Mouse (Mus musculus): ENCODE results near the gene Cited4. TPM values are rescaled to one million over a fixed set of nuclear protein-coding genes. Genes with fewer than 3 reads are reported as not detected.
A peak's percentile ranks its signal among the peaks of the same experiment; 100 is the strongest.

Cited4 gene
- 1.5 and 1.6 TPM in 2 replicates for polyA plus RNA-seq (2015; fragmentation: Nextera tagmentation; extraction: Ambion mirVana)

DNA sequence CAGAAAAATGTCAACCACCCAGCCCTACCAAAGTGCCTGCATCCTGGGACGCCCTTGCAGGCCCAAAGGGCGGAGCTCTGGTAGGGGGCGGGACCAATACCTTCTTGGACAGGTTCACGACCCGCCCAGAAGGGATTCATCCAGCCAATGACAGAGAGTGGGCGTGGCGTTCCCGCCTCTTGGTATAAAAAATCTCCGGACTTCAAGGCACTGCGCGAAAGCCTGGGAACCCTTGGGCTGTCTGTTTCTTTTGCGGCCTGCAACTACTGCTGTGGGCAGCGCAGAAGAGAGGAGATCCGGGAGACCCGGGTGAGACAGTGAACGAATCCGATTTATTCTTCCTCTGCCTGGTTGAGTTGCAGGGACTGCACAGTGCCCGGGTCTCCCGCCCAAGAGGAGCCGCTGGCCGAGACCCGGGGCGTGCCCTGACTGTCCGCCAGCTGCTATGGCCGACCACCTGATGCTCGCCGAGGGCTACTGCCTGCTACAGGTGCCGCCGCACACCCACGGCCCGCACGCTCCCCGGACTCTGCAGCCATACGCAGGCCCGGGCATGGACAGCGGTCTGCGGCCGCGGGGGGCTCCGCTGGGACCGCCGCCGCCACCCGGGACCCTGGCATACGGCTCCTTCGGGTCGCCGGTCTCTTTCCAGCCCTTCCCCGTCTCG lies at the start of gene Cited4:
Cited4 (plus strand) TSS at position 215 of the 667 bp plus-strand sequence.
- H3K9me3 ChIP-seq (ENCODE audit: control insufficient read depth, low read length): no peaks in the 10 kb centered on the region
- peak within 1 kb of the TSS; percentile 64 for H3K4me3 ChIP-seq (ENCODE audit: low read length)
- 1% methylated on average over 50 of the region's 50 CpGs for WGBS
- H3K36me3 ChIP-seq (ENCODE audit: control insufficient read depth, insufficient read depth, low read length): no peaks in the 10 kb centered on the region
- H3K9ac ChIP-seq (ENCODE audit: low read length): peak within 1 kb of the TSS; percentile 63
- H3K27ac ChIP-seq (ENCODE audit: low read length): peak within 1 kb of the TSS; percentile 24
- H3K27me3 ChIP-seq (ENCODE audit: control insufficient read depth, insufficient read depth, low read depth, low read length): peaks cover 18% of the 10 kb centered on the region
- peak within 1 kb of the TSS; percentile 100 for H3K4me2 ChIP-seq (ENCODE audit: low read depth, low read length)
- peaks cover 10% of the 10 kb centered on the region for H3K4me1 ChIP-seq (replicated peaks; ENCODE audit: control insufficient read depth, insufficient read depth, low read length)
- peak; percentile 94 for ATAC-seq (ENCODE audit: low read depth)

DNA sequence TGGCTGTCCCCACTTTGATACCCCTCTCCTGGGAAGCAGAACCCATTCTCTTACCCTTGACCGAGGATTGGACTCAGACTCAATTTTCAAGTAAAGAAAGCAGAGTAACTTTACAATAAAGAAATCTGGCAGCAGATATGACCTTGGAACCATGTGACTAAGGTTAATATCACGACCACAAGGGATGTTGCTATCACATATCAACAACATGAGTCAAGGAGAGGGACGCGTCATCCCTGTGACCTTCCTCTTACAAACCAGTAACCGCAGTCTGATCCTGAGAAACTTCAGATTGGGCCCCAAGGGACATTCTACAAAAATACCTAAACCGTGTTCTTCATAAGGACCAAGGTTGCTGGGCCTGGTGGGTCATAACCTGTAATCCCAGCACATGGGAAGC lies 38.6 kb upstream of the Cited4 start:
- Histone ChIP-seq H3K9me3 (ENCODE audit: control insufficient read depth, low read length) (no peaks in the 10 kb centered on the region), H3K27me3 (ENCODE audit: control insufficient read depth, insufficient read depth, low read depth, low read length) (no peaks in the 10 kb centered on the region)

DNA sequence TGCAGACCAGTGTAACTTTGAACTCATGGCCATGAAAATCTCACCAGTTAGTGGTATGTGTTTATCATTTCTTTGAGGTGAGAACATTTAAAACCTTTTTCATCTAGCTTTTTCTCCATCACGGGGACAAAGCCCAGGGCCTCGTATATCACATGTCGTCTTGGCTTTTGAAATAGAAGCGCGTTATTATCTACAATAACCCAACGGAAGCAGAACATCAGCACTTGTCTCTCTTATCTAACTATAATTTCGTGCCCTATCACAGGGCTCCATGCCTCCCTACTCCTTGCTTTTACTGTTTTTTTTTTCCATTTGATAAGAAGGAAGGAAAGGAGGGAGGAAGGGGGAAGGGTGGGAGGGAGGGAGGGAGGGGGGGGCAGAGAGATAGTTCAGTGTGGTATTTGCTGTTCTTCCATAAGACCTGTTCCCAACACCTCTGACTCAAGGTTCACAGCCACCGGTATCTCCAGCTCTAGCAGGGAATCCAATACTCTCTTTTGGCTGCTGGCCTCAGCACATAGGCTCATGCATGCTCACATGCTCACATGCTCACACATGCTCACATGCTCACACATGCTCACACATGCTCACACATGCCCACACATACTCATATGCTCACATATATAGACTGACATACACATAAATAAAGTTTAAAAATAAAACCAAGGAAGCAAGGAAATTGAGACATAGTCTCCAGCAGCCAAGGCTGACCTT lies 36.0 kb upstream of the Cited4 start:
- WGBS: 39% methylated on average over 8 of the region's 8 CpGs
- no peak overlapping the region for H3K27ac ChIP-seq (ENCODE audit: low read length)
- ATAC-seq (ENCODE audit: low read depth): no peak

More for the DNA sequence above, 38.6 kb upstream of the Cited4 start:
- Histone ChIP-seq H3K27ac (ENCODE audit: low read length) (no peak overlapping the region), H3K9ac (ENCODE audit: low read length) (no peak overlapping the region), H3K4me2 (ENCODE audit: low read depth, low read length) (no peak overlapping the region), H3K4me1 (replicated peaks; ENCODE audit: control insufficient read depth, insufficient read depth, low read length) (no peaks in the 10 kb centered on the region), H3K4me3 (ENCODE audit: low read length) (no peak overlapping the region), H3K36me3 (ENCODE audit: control insufficient read depth, insufficient read depth, low read length) (no peaks in the 10 kb centered on the region)
- 79% methylated on average over 6 of the region's 6 CpGs for WGBS
- ATAC-seq (ENCODE audit: low read depth): no peak

DNA sequence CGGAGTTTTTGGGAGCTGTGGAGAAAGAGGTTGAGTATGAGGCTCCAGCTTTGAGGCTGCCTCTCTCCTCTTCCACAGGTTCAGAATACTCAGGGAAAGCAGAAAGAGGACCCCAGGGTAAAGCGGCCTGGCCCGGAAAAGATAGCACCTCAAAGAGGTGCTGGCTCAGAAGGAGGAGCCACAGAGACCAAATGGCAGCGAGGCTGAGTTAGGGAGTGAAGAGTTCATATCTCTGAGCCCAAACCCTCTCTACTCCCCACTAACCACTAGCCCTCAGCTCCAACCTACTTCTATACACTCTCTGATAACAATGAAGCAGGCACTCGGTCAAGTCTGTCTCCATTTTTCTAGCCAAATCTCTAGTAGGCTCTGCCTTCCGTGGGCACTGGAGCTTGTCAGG lies 34.5 kb upstream of the Cited4 start:
- no peak overlapping the region for H3K4me2 ChIP-seq (ENCODE audit: low read depth, low read length)
- WGBS: 48% methylated on average over 6 of the region's 6 CpGs
- H3K36me3 ChIP-seq (ENCODE audit: control insufficient read depth, insufficient read depth, low read length): no peaks in the 10 kb centered on the region
- no peak for ATAC-seq (ENCODE audit: low read depth)
- no peaks in the 10 kb centered on the region for H3K9me3 ChIP-seq (ENCODE audit: control insufficient read depth, low read length)
- H3K27ac ChIP-seq (ENCODE audit: low read length): no peak overlapping the region
- H3K9ac ChIP-seq (ENCODE audit: low read length): no peak overlapping the region
- no peaks in the 10 kb centered on the region for H3K4me1 ChIP-seq (replicated peaks; ENCODE audit: control insufficient read depth, insufficient read depth, low read length)
- no peak overlapping the region for H3K4me3 ChIP-seq (ENCODE audit: low read length)
- no peaks in the 10 kb centered on the region for H3K27me3 ChIP-seq (ENCODE audit: control insufficient read depth, insufficient read depth, low read depth, low read length)

More for the DNA sequence above, 36.0 kb upstream of the Cited4 start:
- Histone ChIP-seq H3K4me1 (replicated peaks; ENCODE audit: control insufficient read depth, insufficient read depth, low read length) (no peaks in the 10 kb centered on the region), H3K9ac (ENCODE audit: low read length) (no peak overlapping the region), H3K4me3 (ENCODE audit: low read length) (no peak overlapping the region), H3K9me3 (ENCODE audit: control insufficient read depth, low read length) (no peaks in the 10 kb centered on the region), H3K4me2 (ENCODE audit: low read depth, low read length) (no peak overlapping the region), H3K36me3 (ENCODE audit: control insufficient read depth, insufficient read depth, low read length) (no peaks in the 10 kb centered on the region), H3K27me3 (ENCODE audit: control insufficient read depth, insufficient read depth, low read depth, low read length) (no peaks in the 10 kb centered on the region)

GRCm38 (mm10) chr4:120635351-120635750 lies 31.0 kb upstream of the Cited4 start:
- Histone ChIP-seq H3K9ac (ENCODE audit: low read length) (no peak overlapping the region), H3K9me3 (ENCODE audit: control insufficient read depth, low read length) (no peaks in the 10 kb centered on the region), H3K4me1 (replicated peaks; ENCODE audit: control insufficient read depth, insufficient read depth, low read length) (no peaks in the 10 kb centered on the region), H3K4me2 (ENCODE audit: low read depth, low read length) (no peak overlapping the region), H3K36me3 (ENCODE audit: control insufficient read depth, insufficient read depth, low read length) (no peaks in the 10 kb centered on the region), H3K27ac (ENCODE audit: low read length) (no peak overlapping the region), H3K27me3 (ENCODE audit: control insufficient read depth, insufficient read depth, low read depth, low read length) (no peaks in the 10 kb centered on the region), H3K4me3 (ENCODE audit: low read length) (no peak overlapping the region)
- WGBS: 39% methylated on average over 2 of the region's 2 CpGs
- ATAC-seq (ENCODE audit: low read depth): no peak

DNA sequence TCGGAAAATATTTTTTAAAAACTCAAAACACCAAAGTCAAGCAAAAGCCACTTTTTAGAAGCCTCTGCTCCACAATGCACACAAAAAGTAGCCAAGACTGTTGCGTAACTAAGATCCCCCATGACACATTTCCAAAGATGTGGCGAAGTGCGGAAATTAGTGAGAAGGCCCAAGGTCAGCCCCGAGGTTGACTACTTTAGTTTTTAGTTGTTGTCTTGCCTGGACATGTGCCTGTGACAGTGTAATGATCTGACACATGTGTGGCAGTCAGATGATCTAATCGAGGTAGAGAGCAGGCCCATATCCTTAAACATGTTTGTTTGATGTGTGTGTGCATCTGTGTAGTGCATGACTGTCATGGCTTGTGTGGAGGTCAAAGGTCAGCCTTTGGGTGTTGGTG lies 24.4 kb upstream of the Cited4 start:
- Histone ChIP-seq H3K36me3 (ENCODE audit: control insufficient read depth, insufficient read depth, low read length) (no peaks in the 10 kb centered on the region), H3K4me1 (replicated peaks; ENCODE audit: control insufficient read depth, insufficient read depth, low read length) (no peaks in the 10 kb centered on the region), H3K27me3 (ENCODE audit: control insufficient read depth, insufficient read depth, low read depth, low read length) (no peaks in the 10 kb centered on the region), H3K27ac (ENCODE audit: low read length) (no peak overlapping the region), H3K4me3 (ENCODE audit: low read length) (no peak overlapping the region), H3K9me3 (ENCODE audit: control insufficient read depth, low read length) (no peaks in the 10 kb centered on the region), H3K4me2 (ENCODE audit: low read depth, low read length) (no peak overlapping the region), H3K9ac (ENCODE audit: low read length) (no peak overlapping the region)
- WGBS: 78% methylated on average over 6 of the region's 6 CpGs
- ATAC-seq (ENCODE audit: low read depth): no peak

GRCm38 (mm10) chr4:120643899-120644298 lies 22.5 kb upstream of the Cited4 start:
- Histone ChIP-seq H3K4me1 (replicated peaks; ENCODE audit: control insufficient read depth, insufficient read depth, low read length) (no peaks in the 10 kb centered on the region), H3K36me3 (ENCODE audit: control insufficient read depth, insufficient read depth, low read length) (no peaks in the 10 kb centered on the region), H3K27me3 (ENCODE audit: control insufficient read depth, insufficient read depth, low read depth, low read length) (peaks cover 11% of the 10 kb centered on the region), H3K9me3 (ENCODE audit: control insufficient read depth, low read length) (no peaks in the 10 kb centered on the region), H3K4me2 (ENCODE audit: low read depth, low read length) (no peak overlapping the region), H3K4me3 (ENCODE audit: low read length) (no peak overlapping the region), H3K27ac (ENCODE audit: low read length) (no peak overlapping the region), H3K9ac (ENCODE audit: low read length) (no peak overlapping the region)
- WGBS: 69% methylated on average over 3 of the region's 3 CpGs
- no peak for ATAC-seq (ENCODE audit: low read depth)

DNA sequence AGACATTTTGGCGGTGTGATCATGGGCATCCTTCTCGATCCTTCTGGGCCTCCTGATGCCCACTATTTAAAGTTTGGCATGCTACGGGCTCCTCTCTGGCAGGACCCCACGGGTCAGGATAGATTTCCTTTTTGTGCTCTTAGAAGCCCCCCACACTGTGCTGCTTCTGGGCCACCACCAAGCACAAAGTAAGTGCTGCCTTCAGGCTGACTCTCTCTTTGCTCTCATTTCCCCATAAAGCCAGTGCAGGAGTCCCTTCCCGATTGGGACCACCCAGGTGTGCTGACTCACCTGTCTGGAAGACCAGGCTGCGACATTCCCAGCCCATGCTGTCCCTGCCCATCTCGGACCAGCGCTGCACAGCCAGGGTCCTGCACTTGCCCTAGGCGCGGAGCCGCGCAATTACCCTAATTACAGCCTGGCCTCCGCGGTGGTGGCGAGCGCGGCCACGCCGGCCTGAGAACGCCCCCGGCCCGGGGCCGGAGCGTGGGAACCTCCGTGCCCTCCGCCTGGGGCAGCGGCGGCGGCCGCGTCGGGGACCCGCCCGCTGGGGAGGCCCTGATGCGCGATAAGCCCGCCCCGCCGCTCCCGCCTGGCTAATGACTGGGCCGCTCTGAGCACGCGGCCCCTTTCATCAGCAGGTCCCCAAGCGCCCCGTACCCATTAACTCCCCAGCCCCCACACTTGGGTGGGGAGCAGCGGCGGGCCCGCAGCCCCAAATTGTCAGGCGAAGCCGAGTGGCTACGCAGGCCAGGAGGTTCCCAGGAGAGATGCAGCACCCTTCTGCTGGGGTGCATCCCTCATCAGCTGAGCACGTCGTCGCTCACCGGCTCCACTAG lies 16.8 kb upstream of the Cited4 start:
- H3K4me3 ChIP-seq (ENCODE audit: low read length): peak overlapping the region; percentile 39
- peaks cover 37% of the 10 kb centered on the region for H3K27me3 ChIP-seq (ENCODE audit: control insufficient read depth, insufficient read depth, low read depth, low read length)
- H3K9me3 ChIP-seq (ENCODE audit: control insufficient read depth, low read length): no peaks in the 10 kb centered on the region
- no peaks in the 10 kb centered on the region for H3K36me3 ChIP-seq (ENCODE audit: control insufficient read depth, insufficient read depth, low read length)
- no peak overlapping the region for H3K27ac ChIP-seq (ENCODE audit: low read length)
- ATAC-seq (ENCODE audit: low read depth): peak; percentile 36
- WGBS: 5% methylated on average over 53 of the region's 55 CpGs
- peak overlapping the region; percentile 5; the same call in 1 of the 2 replicates for H3K9ac ChIP-seq (ENCODE audit: low read length)
- peaks cover 2% of the 10 kb centered on the region; the same call in 1 of the 2 replicates for H3K4me1 ChIP-seq (replicated peaks; ENCODE audit: control insufficient read depth, insufficient read depth, low read length)
- H3K4me2 ChIP-seq (ENCODE audit: low read depth, low read length): peak overlapping the region; percentile 60

DNA sequence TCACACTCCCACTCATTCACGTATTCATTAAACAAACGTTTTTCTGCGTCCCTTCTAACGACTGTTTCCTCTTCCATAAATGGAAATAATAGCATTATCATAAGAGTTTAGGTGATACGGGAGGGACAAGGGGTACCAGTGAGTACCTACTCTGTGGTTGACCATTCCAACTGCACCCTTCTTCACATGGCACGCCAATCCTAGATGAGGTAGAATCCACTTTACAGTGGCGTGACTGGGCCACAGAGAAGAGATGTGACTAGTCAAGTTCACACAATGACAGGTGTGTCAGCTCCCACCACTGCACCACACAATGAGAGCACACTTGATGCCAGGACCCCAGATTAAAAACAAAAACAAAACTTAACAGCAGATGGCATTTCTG lies 16.2 kb upstream of the Cited4 start:
- 18% methylated on average over 7 of the region's 7 CpGs for WGBS
- no peak for ATAC-seq (ENCODE audit: low read depth)
- Histone ChIP-seq H3K4me1 (replicated peaks; ENCODE audit: control insufficient read depth, insufficient read depth, low read length) (peaks cover 2% of the 10 kb centered on the region; the same call in 1 of the 2 replicates), H3K36me3 (ENCODE audit: control insufficient read depth, insufficient read depth, low read length) (no peaks in the 10 kb centered on the region), H3K9ac (ENCODE audit: low read length) (no peak overlapping the region), H3K27me3 (ENCODE audit: control insufficient read depth, insufficient read depth, low read depth, low read length) (peaks cover 37% of the 10 kb centered on the region), H3K4me2 (ENCODE audit: low read depth, low read length) (peak overlapping the region; percentile 60), H3K4me3 (ENCODE audit: low read length) (peak overlapping the region; percentile 39), H3K27ac (ENCODE audit: low read length) (no peak overlapping the region), H3K9me3 (ENCODE audit: control insufficient read depth, low read length) (no peaks in the 10 kb centered on the region)
